Mouse (Mus musculus) erythroblast, embryonic 14.5 days (primary cell): ENCODE measurements around the gene Optc. TPM values are rescaled to one million over a fixed set of nuclear protein-coding genes. Genes with fewer than 3 reads are reported as not detected.

Experiments used
- H3K27me3 ChIP-seq: 2 replicates; pipeline ENCODE4 v1.6.1; 2012; ENCODE audit warnings: inconsistent platforms; ENCODE audit not compliant: control insufficient read depth
- H3K36me3 ChIP-seq: 2 replicates; pipeline ENCODE4 v1.6.1; 2012; ENCODE audit warnings: mild to moderate bottlenecking, inconsistent platforms; ENCODE audit not compliant: control insufficient read depth
- H3K4me1 ChIP-seq: 2 replicates; pipeline ENCODE4 v1.6.1; 2012; ENCODE audit warnings: inconsistent platforms; ENCODE audit not compliant: control insufficient read depth
- H3K4me3 ChIP-seq: replicated peaks from 2 replicates; pipeline ENCODE3; 2012; ENCODE audit warnings: moderate library complexity, mild to moderate bottlenecking, inconsistent platforms
- H3K9me3 ChIP-seq: 2 replicates; pipeline ENCODE4 v1.6.1; 2012; ENCODE audit warnings: low read length, inconsistent platforms, mixed read lengths; ENCODE audit not compliant: control insufficient read depth
- GATA1 ChIP-seq: IDR thresholded peaks from 2 replicates; pipeline ENCODE4 v1.6.1; 2012; ENCODE audit warnings: low read length, inconsistent platforms, mixed read lengths
- TAL1 ChIP-seq: IDR thresholded peaks from 3 replicates; pipeline ENCODE4 v1.6.1; 2012; ENCODE audit warnings: low read length, inconsistent platforms, mixed read lengths
- polyA plus RNA-seq: library from polyadenylated mRNA; stranded (reverse); fragments of >175 nt; gene quantifications from 2 replicates; pipeline ENCODE4 v1.2.3, GENCODE M21; 2012

The Optc gene
- polyA plus RNA-seq, 1 experiment = not detected

GRCm38 (mm10) chr1:133940481-133941092 lies 32.8 kb upstream of the Optc start:
- TF ChIP-seq TAL1 (no peak), GATA1 (no peak)
- Histone ChIP-seq H3K36me3 (no peaks in the 10 kb centered on the region), H3K9me3 (peaks cover 7% of the 10 kb centered on the region), H3K4me1 (peaks cover 7% of the 10 kb centered on the region), H3K27me3 (no peaks in the 10 kb centered on the region), H3K4me3 (no peak overlapping the region)

- TF ChIP-seq TAL1 (no peak), GATA1 (no peak)
- Histone ChIP-seq H3K27me3 (no peaks in the 10 kb centered on the region), H3K4me1 (peaks cover 4% of the 10 kb centered on the region), H3K9me3 (peaks cover 7% of the 10 kb centered on the region), H3K4me3 (no peak overlapping the region), H3K36me3 (no peaks in the 10 kb centered on the region)
These were observed 31.9 kb upstream of the Optc start for GRCm38 (mm10) chr1:133939708-133940107.

GRCm38 (mm10) chr1:133936169-133936568 lies 28.4 kb upstream of the Optc start:
- Histone ChIP-seq H3K4me1 (no peaks in the 10 kb centered on the region), H3K36me3 (no peaks in the 10 kb centered on the region), H3K4me3 (no peak overlapping the region), H3K9me3 (peaks cover 5% of the 10 kb centered on the region), H3K27me3 (no peaks in the 10 kb centered on the region)
- no peak for TF ChIP-seq GATA1
- TF ChIP-seq TAL1 = no peak

- TF ChIP-seq GATA1 (no peak), TAL1 (no peak)
- Histone ChIP-seq H3K9me3 (peaks cover 5% of the 10 kb centered on the region), H3K27me3 (no peaks in the 10 kb centered on the region), H3K36me3 (no peaks in the 10 kb centered on the region), H3K4me1 (no peaks in the 10 kb centered on the region), H3K4me3 (no peak overlapping the region)
These were observed 26.7 kb upstream of the Optc start for GRCm38 (mm10) chr1:133934354-133934963.

- H3K27me3 ChIP-seq = no peaks in the 10 kb centered on the region
- H3K4me3 ChIP-seq = no peak overlapping the region
These were observed 25.7 kb upstream of the Optc start for GRCm38 (mm10) chr1:133933301-133934195.

GRCm38 (mm10) chr1:133929980-133930379 lies 22.2 kb upstream of the Optc start:
- no peaks in the 10 kb centered on the region for H3K27me3 ChIP-seq
- H3K36me3 ChIP-seq = no peaks in the 10 kb centered on the region
- TF ChIP-seq GATA1 (no peak), TAL1 (no peak)
- peaks cover 6% of the 10 kb centered on the region for H3K9me3 ChIP-seq
- H3K4me1 ChIP-seq = no peaks in the 10 kb centered on the region
- no peak overlapping the region for H3K4me3 ChIP-seq

More at GRCm38 (mm10) chr1:133933301-133934195, 25.7 kb upstream of the Optc start:
- TF ChIP-seq TAL1 (no peak), GATA1 (no peak)
- Histone ChIP-seq H3K36me3 (no peaks in the 10 kb centered on the region), H3K9me3 (peaks cover 5% of the 10 kb centered on the region), H3K4me1 (no peaks in the 10 kb centered on the region)

- H3K4me1 ChIP-seq = peaks cover 5% of the 10 kb centered on the region; the same call in 1 of the 2 replicates
- no peaks in the 10 kb centered on the region for H3K27me3 ChIP-seq
- H3K36me3 ChIP-seq = no peaks in the 10 kb centered on the region
- TF ChIP-seq GATA1 = no peak
- TF ChIP-seq TAL1 = no peak
- no peak overlapping the region for H3K4me3 ChIP-seq
- peaks cover 6% of the 10 kb centered on the region for H3K9me3 ChIP-seq
These were observed 17.4 kb upstream of the Optc start for GRCm38 (mm10) chr1:133925223-133925622.

GRCm38 (mm10) chr1:133924141-133924875 lies 16.5 kb upstream of the Optc start:
- Histone ChIP-seq H3K36me3 (no peaks in the 10 kb centered on the region), H3K27me3 (peaks cover 4% of the 10 kb centered on the region; the same call in 1 of the 2 replicates), H3K4me1 (peaks cover 5% of the 10 kb centered on the region; the same call in 1 of the 2 replicates), H3K4me3 (no peak overlapping the region), H3K9me3 (peaks cover 6% of the 10 kb centered on the region)
- TF ChIP-seq TAL1 (no peak), GATA1 (no peak)
